Mouse (Mus musculus) neural tube, embryonic 14.5 days (tissue): ENCODE data around the gene Agpat2. TPM values are rescaled to one million over a fixed set of nuclear protein-coding genes. Genes with fewer than 3 reads are reported as not detected.

Experiments used
- ATAC-seq: fragments of 200-750 bp; cut with Nextera tagmentation; 2 replicates; pipeline ENCODE4 v1.8.0; 2017; ENCODE audit warnings: low read depth, mild to moderate bottlenecking, moderate TSS enrichment, moderate library complexity
- H3K27ac ChIP-seq: fragments of 300-500 bp; sonication (generic); 2 replicates; pipeline ENCODE4 v1.5.1; 2014; ENCODE audit warnings: low read depth, mild to moderate bottlenecking, control low read depth, low read length, moderate library complexity, mixed read lengths
- H3K27me3 ChIP-seq: fragments of 300-500 bp; sonication (generic); 2 replicates; pipeline ENCODE4 v1.6.1; 2014; ENCODE audit warnings: low read length; ENCODE audit not compliant: control insufficient read depth, insufficient read depth
- H3K36me3 ChIP-seq: fragments of 300-500 bp; sonication (generic); 2 replicates; pipeline ENCODE4 v1.6.1; 2014; ENCODE audit warnings: low read length, mixed read lengths; ENCODE audit not compliant: control insufficient read depth, insufficient read depth
- H3K4me1 ChIP-seq: fragments of 300-500 bp; sonication (generic); 2 replicates; pipeline ENCODE4 v1.6.1; 2014; ENCODE audit warnings: low read length; ENCODE audit not compliant: control insufficient read depth, insufficient read depth
- H3K4me2 ChIP-seq: fragments of 300-500 bp; sonication (generic); 2 replicates; pipeline ENCODE4 v1.6.1; 2014; ENCODE audit warnings: mild to moderate bottlenecking, low read depth, low read length, control low read depth
- H3K4me3 ChIP-seq: fragments of 300-500 bp; sonication (generic); 2 replicates; pipeline ENCODE4 v1.5.1; 2014; ENCODE audit warnings: low read depth, low read length, control low read depth, mixed read lengths
- H3K9ac ChIP-seq: fragments of 300-500 bp; sonication (generic); replicated peaks from 2 replicates; pipeline ENCODE4 v1.6.1; 2014; ENCODE audit warnings: low read depth, mild to moderate bottlenecking, control low read depth, low read length, mixed read lengths
- H3K9me3 ChIP-seq: fragments of 300-500 bp; sonication (generic); 2 replicates; pipeline ENCODE4 v1.6.1; 2016; ENCODE audit warnings: low read length; ENCODE audit not compliant: control insufficient read depth
- WGBS: fragments of 180-500 bp; shearing (Covaris S2); extraction: QIAGEN DNeasy Blood & Tissue Kit; methylation state at CpG from one replicate; pipeline ENCODE4 v1.1.7; 2014; 5-methylcytosine and 5-hydroxymethylcytosine counted together
- polyA plus RNA-seq: library from polyadenylated mRNA; unstranded; fragments of >200 nt; fragmentation: Nextera tagmentation; extraction: Ambion mirVana; gene quantifications from 2 replicates; pipeline ENCODE4 v1.2.1, GENCODE M21; 2014

Agpat2 gene
- polyA plus RNA-seq, 1 experiment from 2014 or later, result 2.7 TPM

DNA sequence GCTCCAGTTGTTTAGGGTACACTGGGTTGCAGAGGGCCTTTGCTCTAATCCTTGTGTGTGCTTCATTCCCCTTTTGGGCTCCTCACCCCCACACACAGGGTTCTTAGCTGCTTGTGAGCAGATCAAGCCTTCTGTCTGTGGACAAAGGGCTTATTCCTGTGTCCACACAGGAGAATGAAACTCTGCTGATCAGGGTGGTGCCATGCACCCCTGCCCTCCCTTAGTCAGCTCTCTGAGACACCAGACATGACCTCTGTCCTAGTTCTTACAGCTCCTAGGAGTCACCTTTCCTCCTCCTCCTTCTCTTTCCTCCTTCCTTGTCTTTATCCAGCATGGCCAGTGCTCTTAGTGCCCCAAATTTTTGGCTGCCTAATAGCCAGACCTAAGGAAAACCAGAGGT is 7.7 kb upstream of the Agpat2 start:
- Histone ChIP-seq H3K27me3 (no peaks in the 10 kb centered on the region), H3K4me3 (no peak overlapping the region), H3K9ac (no peak overlapping the region), H3K4me1 (no peaks in the 10 kb centered on the region), H3K9me3 (no peaks in the 10 kb centered on the region), H3K27ac (no peak overlapping the region), H3K4me2 (no peak overlapping the region), H3K36me3 (no peaks in the 10 kb centered on the region)
- no peak for ATAC-seq

DNA sequence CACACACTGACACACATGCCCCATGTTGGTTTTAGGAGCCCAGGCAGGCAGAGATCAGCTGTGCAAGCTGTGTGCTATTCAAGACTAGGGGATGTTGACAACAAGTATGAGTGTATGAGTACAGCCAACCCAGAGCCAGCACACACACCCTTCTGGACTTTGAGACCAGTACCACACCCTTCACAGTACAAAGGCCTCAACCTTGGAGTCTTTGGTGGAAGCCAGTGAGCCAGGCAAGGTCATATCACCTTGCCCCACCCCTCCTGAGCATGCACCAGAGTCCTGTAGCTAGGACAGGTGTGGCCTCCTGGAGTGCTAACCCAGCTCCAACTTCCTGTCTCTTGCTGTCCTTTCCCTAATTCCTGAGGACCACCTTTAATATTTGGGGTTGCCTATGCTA is 6.8 kb upstream of the Agpat2 start:
- ATAC-seq, result no peak

DNA sequence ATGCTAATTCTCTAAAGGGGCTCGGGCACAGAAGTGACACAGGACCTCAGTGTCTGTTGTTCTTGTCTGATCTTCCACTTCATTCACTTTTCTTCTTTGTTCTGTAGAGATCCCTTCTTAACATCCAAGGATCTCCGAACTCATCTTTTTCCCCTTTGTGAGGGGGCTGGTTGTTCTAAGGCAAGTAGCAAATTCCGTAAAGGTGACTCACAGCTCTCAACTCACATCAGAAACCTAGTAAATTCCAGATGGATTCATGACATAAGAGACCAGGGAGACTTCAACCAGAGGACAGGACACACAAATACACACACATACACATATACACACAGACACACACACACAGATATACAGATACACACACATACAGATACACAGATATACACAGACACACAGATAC is 6.3 kb upstream of the Agpat2 start:
- WGBS, result 71% methylated on average over 3 of the region's 3 CpGs
- H3K36me3 ChIP-seq, result no peaks in the 10 kb centered on the region
- H3K9me3 ChIP-seq, result no peaks in the 10 kb centered on the region
- no peak overlapping the region for H3K9ac ChIP-seq
- H3K27ac ChIP-seq, result no peak overlapping the region
- ATAC-seq, result no peak
- H3K4me2 ChIP-seq, result no peak overlapping the region
- no peaks in the 10 kb centered on the region for H3K27me3 ChIP-seq
- no peaks in the 10 kb centered on the region for H3K4me1 ChIP-seq
- no peak overlapping the region for H3K4me3 ChIP-seq

More for the DNA sequence above, 6.8 kb upstream of the Agpat2 start:
- Histone ChIP-seq H3K4me1 (no peaks in the 10 kb centered on the region), H3K4me2 (no peak overlapping the region), H3K9ac (no peak overlapping the region), H3K27me3 (no peaks in the 10 kb centered on the region), H3K27ac (no peak overlapping the region), H3K36me3 (no peaks in the 10 kb centered on the region), H3K4me3 (no peak overlapping the region), H3K9me3 (no peaks in the 10 kb centered on the region)

DNA sequence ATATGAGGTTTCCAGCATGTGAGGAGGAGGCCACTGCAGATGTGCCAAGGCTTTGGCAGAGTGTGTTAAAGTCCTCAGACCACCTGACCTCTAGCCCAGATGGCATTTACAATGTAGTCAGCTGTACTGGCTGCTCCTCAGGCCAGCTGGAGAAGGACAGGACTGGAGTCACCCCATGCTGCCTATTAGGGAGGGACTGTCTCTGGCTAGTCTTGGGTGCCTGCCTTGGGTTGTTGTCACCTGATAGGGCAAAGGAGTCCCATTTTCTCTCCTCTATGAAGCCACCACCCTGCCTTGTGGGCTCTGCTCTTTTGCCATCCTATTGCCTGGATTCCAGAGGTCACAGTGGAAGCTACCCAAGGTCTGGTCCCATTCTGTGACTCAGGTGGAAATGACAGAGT is 5.0 kb upstream of the Agpat2 start:
- Histone ChIP-seq H3K27ac (no peak overlapping the region), H3K36me3 (no peaks in the 10 kb centered on the region), H3K4me3 (no peak overlapping the region), H3K27me3 (peaks cover 4% of the 10 kb centered on the region), H3K4me1 (no peaks in the 10 kb centered on the region), H3K4me2 (no peak overlapping the region), H3K9me3 (no peaks in the 10 kb centered on the region), H3K9ac (no peak overlapping the region)
- no peak for ATAC-seq

DNA sequence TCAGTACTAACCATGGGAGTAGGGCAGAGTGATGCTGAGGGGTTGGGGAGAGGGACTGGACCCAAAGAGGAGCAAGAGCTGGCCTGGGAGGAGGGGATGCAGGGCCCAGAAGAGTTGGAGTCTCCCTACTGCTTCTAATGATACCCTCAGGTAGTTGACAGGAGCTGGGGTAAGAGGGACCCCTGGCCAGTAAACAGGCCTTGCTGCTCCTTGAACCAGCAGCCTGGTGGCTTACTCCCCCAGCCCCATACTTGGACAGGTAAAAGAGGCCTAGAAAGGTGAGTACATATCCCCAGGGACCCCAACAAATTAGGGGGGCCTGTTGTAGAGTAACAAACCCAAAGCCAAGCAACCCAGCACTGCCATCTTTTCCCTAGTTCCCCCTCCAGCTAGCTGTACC is 4.6 kb upstream of the Agpat2 start:
- Histone ChIP-seq H3K4me3 (no peak overlapping the region), H3K36me3 (no peaks in the 10 kb centered on the region), H3K4me1 (no peaks in the 10 kb centered on the region), H3K4me2 (no peak overlapping the region), H3K9ac (no peak overlapping the region), H3K27ac (no peak overlapping the region), H3K9me3 (no peaks in the 10 kb centered on the region), H3K27me3 (peaks cover 8% of the 10 kb centered on the region)
- ATAC-seq, result no peak

DNA sequence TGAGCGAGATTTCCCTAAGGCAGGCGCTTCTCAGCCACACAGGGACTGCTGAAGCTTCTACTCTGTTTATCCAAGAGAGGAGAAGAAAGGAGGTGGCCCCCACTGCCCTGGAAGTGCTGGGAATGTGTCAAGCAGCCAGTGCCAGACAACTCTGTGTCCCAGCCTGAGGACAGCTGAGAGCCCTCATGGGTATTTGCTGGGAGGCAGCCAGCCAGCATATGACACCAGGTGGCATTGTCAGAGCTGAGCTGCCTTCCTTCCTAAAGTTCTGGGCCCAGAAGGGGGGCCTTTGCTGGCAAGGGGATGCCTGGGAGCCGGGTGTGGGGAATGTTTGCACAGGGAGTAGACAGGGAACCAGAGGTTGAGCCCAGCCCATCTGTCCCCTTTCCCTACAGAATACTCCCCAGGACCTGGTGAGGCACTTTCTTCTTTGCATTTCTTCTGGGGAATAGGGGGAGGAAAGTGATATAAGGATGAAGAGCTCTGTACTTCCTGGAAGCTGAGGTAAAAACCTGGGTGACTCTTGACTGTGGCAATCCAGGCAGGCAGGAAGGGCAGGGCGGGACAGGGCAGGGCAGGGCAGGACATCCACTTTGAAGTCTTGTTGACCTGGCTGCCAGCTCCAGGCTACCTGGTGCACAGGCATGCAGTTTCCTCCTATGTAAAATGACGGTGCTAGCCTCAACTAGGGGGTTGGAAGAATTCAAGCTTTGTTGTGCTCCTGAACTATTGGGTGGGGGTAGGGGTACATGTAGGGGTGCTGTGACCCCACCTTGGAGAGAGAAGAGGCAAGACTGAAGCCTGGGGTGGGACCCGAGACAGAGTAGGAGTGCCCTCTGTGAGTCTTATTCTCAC is 3.1 kb upstream of the Agpat2 start:
- 58% methylated on average over 6 of the region's 6 CpGs for WGBS
- H3K4me1 ChIP-seq, result no peaks in the 10 kb centered on the region
- no peak overlapping the region for H3K4me3 ChIP-seq
- no peak overlapping the region for H3K4me2 ChIP-seq
- H3K9me3 ChIP-seq, result no peaks in the 10 kb centered on the region
- H3K27me3 ChIP-seq, result peaks cover 19% of the 10 kb centered on the region
- H3K9ac ChIP-seq, result no peak overlapping the region
- H3K27ac ChIP-seq, result no peak overlapping the region
- H3K36me3 ChIP-seq, result no peaks in the 10 kb centered on the region
- no peak for ATAC-seq

DNA sequence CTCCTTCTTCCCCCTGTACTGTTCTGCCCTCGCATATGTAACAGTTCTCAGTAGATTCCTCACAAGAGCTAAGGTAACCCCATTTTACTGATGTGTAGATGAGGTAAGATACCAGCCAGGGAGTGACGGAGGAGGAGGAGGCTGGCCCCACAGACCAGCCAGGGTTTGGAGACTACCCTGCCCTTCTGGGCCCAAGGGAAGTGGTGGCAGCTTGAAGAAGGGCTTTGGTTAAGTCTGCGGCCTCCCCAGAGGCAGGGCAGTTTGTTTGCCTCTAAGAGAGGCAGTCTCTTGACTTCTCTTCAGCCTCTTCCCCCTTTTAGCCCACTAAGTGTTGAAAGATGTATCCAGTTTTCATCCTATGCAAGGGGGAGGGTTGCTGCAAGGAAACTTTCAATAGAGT is 2.4 kb upstream of the Agpat2 start:
- Histone ChIP-seq H3K36me3 (no peaks in the 10 kb centered on the region), H3K4me2 (no peak overlapping the region), H3K27ac (no peak overlapping the region), H3K27me3 (peaks cover 19% of the 10 kb centered on the region), H3K4me3 (no peak overlapping the region), H3K4me1 (no peaks in the 10 kb centered on the region), H3K9ac (no peak overlapping the region), H3K9me3 (no peaks in the 10 kb centered on the region)
- no peak for ATAC-seq
- WGBS, result 78% methylated on average over 3 of the region's 3 CpGs

GRCm38 (mm10) chr2:26605331-26605730 is 1.1 kb upstream of the Agpat2 start:
- no peak overlapping the region for H3K4me2 ChIP-seq
- 86% methylated on average over 8 of the region's 8 CpGs for WGBS
- H3K27me3 ChIP-seq, result peaks cover 19% of the 10 kb centered on the region
- no peak for ATAC-seq
- no peaks in the 10 kb centered on the region for H3K36me3 ChIP-seq
- H3K27ac ChIP-seq, result no peak overlapping the region
- H3K4me1 ChIP-seq, result no peaks in the 10 kb centered on the region
- no peak overlapping the region for H3K9ac ChIP-seq
- no peaks in the 10 kb centered on the region for H3K9me3 ChIP-seq
- H3K4me3 ChIP-seq, result no peak overlapping the region

DNA sequence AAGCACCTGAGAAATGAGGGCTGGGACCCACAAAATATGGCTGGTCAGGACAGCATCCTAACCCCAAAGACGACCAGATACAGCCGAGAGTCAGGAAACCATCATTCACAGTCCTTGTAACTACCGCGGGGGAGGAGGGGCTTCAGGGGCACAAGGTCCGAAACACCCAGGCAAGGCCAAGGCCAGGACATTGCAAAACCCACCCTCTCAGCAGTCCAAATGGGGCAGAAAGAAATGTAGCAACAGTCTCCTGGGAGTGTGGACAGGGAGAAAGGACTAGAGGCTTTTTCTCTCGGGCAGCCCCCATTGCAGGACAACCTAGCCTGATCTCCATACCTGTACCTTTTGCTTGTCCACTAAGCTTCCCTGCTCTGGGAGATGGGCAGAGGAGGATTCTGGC is 1.1 kb downstream of the Agpat2 start:
- peak overlapping the region; percentile 66 for H3K4me2 ChIP-seq
- ATAC-seq, result 0 out of 2 replicates have a peak, but pooled peaks have one; percentile 2
- H3K9me3 ChIP-seq, result no peaks in the 10 kb centered on the region
- H3K4me3 ChIP-seq, result peak overlapping the region; percentile 44
- no peaks in the 10 kb centered on the region for H3K36me3 ChIP-seq
- H3K27me3 ChIP-seq, result peaks cover 19% of the 10 kb centered on the region
- H3K27ac ChIP-seq, result no peak overlapping the region
- no peaks in the 10 kb centered on the region for H3K4me1 ChIP-seq
- H3K9ac ChIP-seq, result no peak overlapping the region; the same call in 1 of the 2 replicates
- WGBS, result 20% methylated on average over 6 of the region's 6 CpGs
